Mouse (Mus musculus) layer of hippocampus, adult 9-10 months (tissue): ENCODE data around the gene Vgll1.
A peak's percentile ranks its signal among the peaks of the same experiment; 100 is the strongest.

Experiments
- DNase-seq: peaks from one replicate; pipeline ENCODE4 v3.0.0; 2022; ENCODE audit warnings: low spot score

The Vgll1 gene

GRCm38 (mm10) chrX:57087806-57088205 is at the start of gene Vgll1:
Gene Vgll1, plus strand, starts transcription at chrX:57088106.
- no peak for DNase-seq

DNA sequence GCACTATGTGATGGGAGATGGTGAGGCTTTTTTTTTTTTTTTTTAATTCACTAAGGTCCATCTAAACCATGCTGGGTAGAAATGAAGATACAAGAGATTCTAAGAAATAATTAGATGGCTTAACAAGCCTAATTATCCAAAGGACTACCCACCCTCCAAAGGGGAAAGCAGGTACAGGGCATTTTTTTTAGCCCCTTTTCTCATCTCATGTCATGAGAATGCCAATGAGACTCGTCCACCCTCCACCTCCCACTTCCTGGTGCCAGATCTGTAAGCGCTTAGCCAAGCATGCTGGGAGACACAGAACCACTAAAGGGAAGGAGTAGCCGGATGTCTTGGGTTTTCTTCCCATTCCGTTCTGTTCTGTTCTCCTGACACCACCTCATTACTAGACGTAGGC is 45.1 kb upstream of the Vgll1 start, which contains the start of gene Brs3:
TSS of gene Brs3 (plus strand) at position 301 of the 400 bp plus-strand sequence.
- no peak for DNase-seq

- DNase-seq: no peak
Measured at GRCm38 (mm10) chrX:57043869-57044268, 44.0 kb upstream of the Vgll1 start.

DNA sequence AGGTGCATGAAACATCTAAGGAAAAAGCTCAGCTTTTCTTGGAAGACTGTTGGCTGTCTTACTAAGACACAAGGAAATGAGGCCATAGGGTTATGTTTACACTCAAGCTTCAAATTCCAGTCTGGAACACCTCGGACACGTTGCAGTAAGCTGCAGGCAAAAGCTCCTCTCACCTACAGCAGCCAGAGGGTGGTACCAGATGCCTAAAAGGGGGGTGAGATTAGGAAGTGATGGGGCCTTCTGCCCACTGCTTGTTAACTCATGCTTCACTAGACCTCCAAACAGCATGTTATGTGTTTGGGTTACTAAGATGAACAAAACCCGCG is 35.1 kb upstream of the Vgll1 start:
- DNase-seq: no peak

DNA sequence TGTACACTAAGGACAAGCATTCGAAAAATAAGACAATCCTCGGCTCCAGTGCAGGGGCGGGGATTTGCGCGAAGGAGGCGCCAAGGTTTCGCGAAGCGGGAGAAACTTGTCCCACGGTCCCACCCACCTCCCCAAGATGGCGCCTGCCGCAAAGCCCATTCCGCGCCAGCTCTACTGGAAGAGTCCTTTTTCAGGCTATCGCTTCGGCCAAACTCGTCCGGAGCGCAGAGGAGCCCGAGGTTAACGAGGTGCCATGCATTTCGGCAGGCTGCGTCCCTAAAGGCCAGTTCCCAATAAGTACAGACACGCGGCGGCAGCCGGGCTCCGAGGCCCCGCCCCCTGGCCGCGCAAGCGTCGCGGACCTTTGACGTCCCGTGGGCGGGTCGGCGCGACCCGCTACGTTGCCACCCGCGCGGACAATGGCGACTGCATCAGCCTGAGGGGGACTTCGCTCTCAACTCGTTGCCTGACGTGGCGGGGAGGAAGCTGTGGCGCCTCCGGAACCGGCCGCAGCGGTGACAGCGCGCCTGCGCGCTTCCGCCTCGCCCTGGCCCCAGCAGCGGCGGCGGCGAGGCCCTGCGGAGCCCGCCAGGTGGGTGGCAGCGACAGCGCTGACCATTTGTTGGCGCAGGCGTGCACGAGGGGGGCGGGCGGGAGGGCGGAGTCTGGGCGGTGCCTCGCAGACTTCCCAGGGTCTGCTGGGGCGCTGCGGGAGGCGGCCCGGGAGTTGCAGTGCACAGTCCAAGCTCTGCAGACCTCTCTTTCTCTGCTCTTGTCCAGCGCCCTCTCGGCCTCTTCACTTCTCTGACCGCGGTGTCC is 34.5 kb upstream of the Vgll1 start, which contains the start of gene Htatsf1:
TSS of gene Htatsf1 (plus strand) at position 410 of the 819 bp plus-strand sequence.
- peak; percentile 46 for DNase-seq

DNA sequence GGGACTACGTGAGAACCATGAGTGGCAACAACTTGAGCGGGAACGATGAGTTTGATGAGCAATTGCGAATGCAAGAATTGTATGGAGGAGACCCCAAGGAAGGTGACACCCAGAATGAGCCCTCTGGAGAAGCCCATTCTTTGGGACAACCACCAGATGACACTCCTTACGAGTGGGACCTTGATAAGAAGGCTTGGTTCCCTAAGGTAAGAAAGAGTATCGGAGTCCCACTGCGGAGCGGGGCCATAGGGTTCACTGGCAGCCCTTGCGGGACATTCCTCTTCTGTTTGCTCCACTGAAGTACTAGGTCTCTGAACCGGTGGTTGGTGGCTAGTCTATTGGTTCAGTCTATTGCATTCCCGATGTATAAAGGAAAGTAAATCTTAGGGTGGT is 33.9 kb upstream of the Vgll1 start:
- no peak for DNase-seq

GRCm38 (mm10) chrX:57081496-57081895 is 6.4 kb upstream of the Vgll1 start:
- DNase-seq: no peak

DNA sequence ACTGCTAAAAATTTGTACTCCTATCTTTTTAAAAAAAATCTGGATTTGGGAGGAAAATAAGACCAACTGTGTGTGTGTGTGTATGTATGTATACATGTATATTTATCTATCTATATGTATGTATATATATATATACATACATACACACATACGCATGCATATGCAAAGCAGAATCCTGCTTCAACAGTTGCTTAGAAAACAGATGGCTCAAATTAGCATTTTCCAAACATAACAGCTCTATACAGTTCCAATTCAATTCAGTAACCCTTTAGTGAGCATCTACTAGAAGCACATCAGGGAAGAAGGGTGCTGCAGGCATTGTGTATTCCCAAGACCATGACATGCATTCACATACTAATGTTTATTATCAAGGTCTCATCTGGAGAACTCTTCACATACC is 15.5 kb downstream of the Vgll1 start:
- DNase-seq: no peak

DNA sequence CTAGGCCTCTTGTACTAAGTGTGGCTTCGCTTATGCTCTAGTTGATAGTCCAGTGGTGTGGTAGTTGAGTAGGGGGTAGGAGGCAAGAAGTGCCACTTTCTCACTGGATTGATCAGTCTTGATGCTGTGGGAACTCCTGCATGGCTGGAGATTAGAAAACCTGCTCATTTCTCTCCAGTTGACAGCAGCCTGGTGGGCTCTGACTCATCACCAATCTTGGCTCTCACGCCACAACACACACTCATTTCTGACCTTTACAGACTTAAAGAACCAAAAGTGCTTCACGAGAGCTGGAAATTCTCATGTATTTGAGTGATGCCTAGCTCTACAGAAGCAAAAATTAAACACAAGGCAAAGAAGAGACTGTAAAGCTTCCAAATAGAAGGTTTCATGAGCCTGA is 19.1 kb downstream of the Vgll1 start:
- no peak for DNase-seq

GRCm38 (mm10) chrX:57118143-57118542 is 30.2 kb downstream of the Vgll1 start:
- DNase-seq: no peak

GRCm38 (mm10) chrX:57120768-57121167 is 32.9 kb downstream of the Vgll1 start:
- no peak for DNase-seq

GRCm38 (mm10) chrX:57130633-57131032 is 42.7 kb downstream of the Vgll1 start:
- no peak for DNase-seq

GRCm38 (mm10) chrX:57137627-57138026 is 49.7 kb downstream of the Vgll1 start:
- no peak for DNase-seq

- no peak for DNase-seq
Measured at GRCm38 (mm10) chrX:57153520-57153919, 65.6 kb downstream of the Vgll1 start.
